Mouse (Mus musculus): ENCODE measurements around the gene Hip1r. TPM values are rescaled to one million over a fixed set of nuclear protein-coding genes. Genes with fewer than 3 reads are reported as not detected.

Hip1r gene
- polyA plus RNA-seq, 1 experiment from 2014 or later, result 16.7 TPM

DNA sequence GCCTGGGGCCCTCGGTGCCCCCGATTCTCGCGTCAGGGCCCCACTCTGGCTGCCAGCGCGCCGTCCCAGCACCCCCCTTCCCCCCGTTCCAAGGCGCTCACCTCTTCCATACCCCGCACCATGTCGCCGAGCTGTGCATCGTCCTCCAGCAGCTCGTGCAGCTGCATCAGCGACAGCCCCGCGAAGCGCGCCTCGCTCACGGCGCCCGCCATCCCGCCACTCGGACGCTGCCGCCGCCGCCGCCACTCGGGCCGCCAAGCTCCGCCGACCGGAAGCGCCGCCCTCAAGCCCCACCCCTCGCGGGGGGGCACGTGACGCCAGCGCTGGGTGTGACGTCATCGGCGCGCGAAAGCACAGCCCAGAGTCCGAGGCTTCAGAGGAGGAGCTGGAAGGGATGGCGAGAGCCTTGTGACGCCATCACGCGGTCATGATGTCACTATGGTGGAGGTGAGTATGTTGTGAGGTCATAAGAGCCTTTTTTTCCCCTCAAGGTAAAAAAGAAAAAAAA lies 58.6 kb downstream of the Hip1r start, which contains the start of gene Vps37b:
Vps37b (minus strand) TSS at position 270 of the 508 bp plus-strand sequence.
- peaks cover 20% of the 10 kb centered on the region for H3K36me3 ChIP-seq
- peak within 1 kb of the TSS; percentile 97 for H3K4me3 ChIP-seq
- H3K9ac ChIP-seq, result peak within 1 kb of the TSS; percentile 96
- no peaks in the 10 kb centered on the region for H3K9me3 ChIP-seq (replicated peaks)
- no peaks in the 10 kb centered on the region for H3K27me3 ChIP-seq (replicated peaks)
- H3K27ac ChIP-seq, result peak within 1 kb of the TSS; percentile 91
- H3K4me2 ChIP-seq, result peak within 1 kb of the TSS; percentile 96
- WGBS (ENCODE audit: insufficient replicate concordance), result under 1% methylated on average over 52 of the region's 52 CpGs
- H3K4me1 ChIP-seq, result peaks cover 72% of the 10 kb centered on the region
- ATAC-seq, result peak; percentile 70

DNA sequence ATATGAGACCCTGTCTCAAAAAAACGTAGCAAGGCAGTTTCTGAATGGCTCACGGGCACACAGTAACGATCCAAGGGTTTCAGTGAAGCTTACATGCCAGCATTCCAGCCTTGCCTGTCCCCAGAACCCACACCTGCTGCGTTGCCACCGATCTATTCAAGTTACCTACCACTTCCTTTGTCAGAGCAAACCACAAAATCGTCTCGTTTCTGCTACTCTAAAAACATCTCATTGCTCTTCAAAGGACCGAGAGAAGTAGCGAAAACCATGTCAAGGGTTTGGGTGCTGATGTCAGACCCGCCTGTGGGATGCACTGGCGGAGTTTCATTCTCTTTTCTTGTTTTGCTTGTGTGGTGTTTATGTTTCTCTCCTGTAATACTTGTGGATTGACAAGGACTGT lies 61.0 kb downstream of the Hip1r start:
- no peak overlapping the region for H3K9ac ChIP-seq
- H3K27ac ChIP-seq, result no peak overlapping the region
- H3K4me3 ChIP-seq, result no peak overlapping the region
- no peak overlapping the region for H3K4me2 ChIP-seq
- H3K27me3 ChIP-seq (replicated peaks), result no peaks in the 10 kb centered on the region
- no peaks in the 10 kb centered on the region for H3K9me3 ChIP-seq (replicated peaks)
- ATAC-seq, result no peak
- 52% methylated on average over 11 of the region's 11 CpGs for WGBS (ENCODE audit: insufficient replicate concordance)
- H3K4me1 ChIP-seq, result peaks cover 55% of the 10 kb centered on the region
- H3K36me3 ChIP-seq, result peaks cover 5% of the 10 kb centered on the region

DNA sequence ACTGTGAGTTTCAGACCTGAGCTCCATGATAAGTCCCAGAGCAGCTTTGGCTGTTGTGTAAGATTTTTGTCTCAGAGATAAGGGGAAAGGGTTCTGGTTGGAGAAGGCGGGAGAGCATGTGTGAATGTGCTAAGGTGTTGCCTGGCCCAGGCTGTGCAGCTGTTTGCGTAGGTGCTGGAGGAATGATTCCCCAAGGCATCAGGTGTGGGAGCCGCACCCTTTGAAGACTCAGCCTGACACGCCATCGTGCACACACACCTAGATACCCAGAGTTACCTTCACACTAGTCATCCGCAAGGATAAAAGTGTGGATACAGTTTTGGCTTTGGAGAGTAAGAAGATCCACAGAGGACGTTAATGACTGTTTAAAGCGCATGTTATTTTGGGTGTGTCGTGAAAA lies 62.0 kb downstream of the Hip1r start:
- Histone ChIP-seq H3K36me3 (no peaks in the 10 kb centered on the region), H3K27me3 (replicated peaks) (no peaks in the 10 kb centered on the region), H3K4me1 (peaks cover 54% of the 10 kb centered on the region), H3K4me2 (no peak overlapping the region), H3K9me3 (replicated peaks) (no peaks in the 10 kb centered on the region), H3K27ac (no peak overlapping the region), H3K9ac (no peak overlapping the region), H3K4me3 (no peak overlapping the region)
- WGBS (ENCODE audit: insufficient replicate concordance), result 64% methylated on average over 9 of the region's 9 CpGs
- ATAC-seq, result no peak

DNA sequence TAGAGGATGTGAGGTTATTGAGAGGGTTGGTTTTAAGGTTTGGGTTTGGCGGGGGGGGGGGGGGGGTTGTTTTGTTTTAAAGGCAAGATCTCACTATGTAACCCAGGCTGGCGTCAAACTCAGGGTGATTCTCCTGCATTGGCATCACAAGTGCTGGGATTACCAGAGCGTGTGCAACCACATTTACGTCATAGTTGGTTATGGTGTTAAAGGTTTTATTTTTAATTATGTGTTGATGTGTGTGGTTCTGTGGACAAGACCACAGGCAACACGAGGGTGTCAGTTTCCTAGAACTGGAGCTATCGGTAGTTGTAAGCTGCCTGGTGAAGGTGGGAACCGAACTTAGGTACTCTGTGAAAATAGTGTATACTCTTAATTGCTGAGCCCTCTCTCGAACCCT lies 62.4 kb downstream of the Hip1r start:
- H3K9me3 ChIP-seq (replicated peaks), result no peaks in the 10 kb centered on the region
- no peak overlapping the region for H3K9ac ChIP-seq
- H3K4me3 ChIP-seq, result no peak overlapping the region
- no peak overlapping the region for H3K27ac ChIP-seq
- H3K4me2 ChIP-seq, result no peak overlapping the region
- ATAC-seq, result no peak
- peaks cover 54% of the 10 kb centered on the region for H3K4me1 ChIP-seq
- 62% methylated on average over 8 of the region's 8 CpGs for WGBS (ENCODE audit: insufficient replicate concordance)
- H3K27me3 ChIP-seq (replicated peaks), result no peaks in the 10 kb centered on the region
- no peaks in the 10 kb centered on the region for H3K36me3 ChIP-seq

DNA sequence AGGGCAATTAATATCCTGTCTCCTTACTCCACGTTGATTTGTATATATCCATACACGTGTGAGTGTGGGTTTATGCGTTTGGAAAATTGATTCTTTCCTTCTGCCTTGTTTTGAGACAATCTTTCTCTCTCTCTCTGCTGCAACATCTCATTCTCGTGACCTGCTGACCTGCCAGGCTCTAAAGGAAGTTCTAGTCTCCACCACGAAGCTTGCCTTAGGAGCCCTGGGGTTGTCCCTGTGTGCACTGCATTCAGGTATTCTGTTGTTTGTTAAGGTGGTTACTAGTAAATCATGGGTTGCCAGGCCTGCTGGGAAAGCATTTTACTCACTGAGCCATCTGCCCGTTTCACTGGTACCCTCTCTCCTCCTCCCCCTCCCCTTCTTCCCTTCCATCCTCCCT lies 62.9 kb downstream of the Hip1r start:
- Histone ChIP-seq H3K4me2 (no peak overlapping the region), H3K27me3 (replicated peaks) (no peaks in the 10 kb centered on the region), H3K4me3 (no peak overlapping the region), H3K9me3 (replicated peaks) (no peaks in the 10 kb centered on the region), H3K9ac (no peak overlapping the region), H3K36me3 (no peaks in the 10 kb centered on the region), H3K27ac (no peak overlapping the region), H3K4me1 (peaks cover 50% of the 10 kb centered on the region)
- 36% methylated on average over 6 of the region's 6 CpGs for WGBS (ENCODE audit: insufficient replicate concordance)
- no peak for ATAC-seq

DNA sequence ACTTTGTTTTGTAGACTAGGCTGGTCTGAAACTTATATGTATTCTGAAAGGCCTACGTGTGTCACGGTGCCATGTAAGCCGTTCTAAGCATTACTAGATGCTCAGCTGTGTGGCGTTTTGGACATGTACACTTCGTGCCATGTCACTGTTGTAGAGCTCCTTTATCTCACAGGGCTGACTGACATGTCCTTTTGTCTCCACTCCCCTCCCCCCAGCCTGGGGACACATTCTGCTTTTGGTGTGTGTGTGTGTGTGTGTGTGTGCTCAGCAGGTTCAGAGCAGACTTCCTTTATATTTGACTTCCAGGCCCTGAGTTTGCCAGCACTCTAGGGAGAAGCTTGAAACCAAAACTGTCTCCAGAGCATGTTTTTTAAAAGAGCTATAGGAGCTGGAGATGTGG lies 63.4 kb downstream of the Hip1r start:
- 38% methylated on average over 5 of the region's 5 CpGs for WGBS (ENCODE audit: insufficient replicate concordance)
- Histone ChIP-seq H3K27ac (peak overlapping the region; percentile 32; the same call in 1 of the 2 replicates), H3K4me1 (peaks cover 48% of the 10 kb centered on the region), H3K4me3 (no peak overlapping the region), H3K9ac (no peak overlapping the region), H3K4me2 (peak overlapping the region; percentile 17; the same call in 1 of the 2 replicates), H3K27me3 (replicated peaks) (no peaks in the 10 kb centered on the region), H3K36me3 (no peaks in the 10 kb centered on the region), H3K9me3 (replicated peaks) (no peaks in the 10 kb centered on the region)
- ATAC-seq, result 0 out of 2 replicates have a peak, but pooled peaks have one; percentile 31

DNA sequence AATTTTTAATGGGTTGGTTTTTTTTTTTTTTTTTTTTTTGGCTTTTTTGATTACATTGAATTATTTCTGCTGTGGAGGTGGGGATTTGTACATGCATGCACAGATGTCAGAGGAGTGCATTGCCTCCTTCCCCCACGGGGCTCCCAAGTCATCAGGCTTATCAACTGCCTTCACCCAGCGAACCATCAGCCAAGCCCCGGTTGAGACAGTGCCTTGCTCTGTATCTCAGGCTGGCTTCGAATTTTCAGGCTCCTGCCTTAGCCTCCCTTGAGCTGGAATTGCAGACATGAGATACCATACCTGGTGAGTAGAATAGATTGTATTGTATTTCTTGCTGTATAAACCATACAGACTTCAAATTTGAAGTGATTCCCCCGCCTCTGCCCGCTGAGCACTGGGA lies 66.2 kb downstream of the Hip1r start:
- Histone ChIP-seq H3K9ac (0 out of 2 replicates have a peak overlapping the region, but pooled peaks have one; percentile 10), H3K9me3 (replicated peaks) (no peaks in the 10 kb centered on the region), H3K27ac (no peak overlapping the region), H3K27me3 (replicated peaks) (no peaks in the 10 kb centered on the region), H3K4me3 (no peak overlapping the region), H3K4me1 (peaks cover 53% of the 10 kb centered on the region), H3K4me2 (no peak overlapping the region; the same call in 1 of the 2 replicates), H3K36me3 (no peaks in the 10 kb centered on the region)
- 48% methylated on average over 6 of the region's 6 CpGs for WGBS (ENCODE audit: insufficient replicate concordance)
- ATAC-seq, result peak; percentile 69; the same call in 1 of the 2 replicates

DNA sequence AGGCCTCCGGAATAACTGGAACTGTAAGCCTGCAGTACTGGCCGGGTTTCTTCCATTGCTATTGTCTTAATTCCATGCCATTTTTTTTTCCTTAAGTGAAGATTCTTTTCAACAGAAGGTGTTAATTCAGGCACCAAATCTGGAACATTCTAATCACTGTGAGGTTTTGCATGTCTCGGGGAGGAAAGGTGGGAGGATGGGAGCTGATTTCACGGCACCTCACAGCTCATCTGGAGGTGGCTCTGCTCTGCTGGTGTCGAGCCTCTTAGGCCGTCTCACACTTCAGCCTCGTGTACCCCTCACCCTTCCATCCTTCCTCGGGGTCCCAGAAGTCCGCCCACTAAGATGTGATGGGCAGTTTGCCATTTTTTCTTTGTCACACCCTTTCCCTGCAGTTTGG lies 67.7 kb downstream of the Hip1r start:
- WGBS (ENCODE audit: insufficient replicate concordance), result 66% methylated on average over 9 of the region's 9 CpGs
- Histone ChIP-seq H3K4me3 (no peak overlapping the region), H3K27ac (no peak overlapping the region), H3K36me3 (no peaks in the 10 kb centered on the region), H3K4me1 (peaks cover 50% of the 10 kb centered on the region), H3K9ac (no peak overlapping the region), H3K27me3 (replicated peaks) (no peaks in the 10 kb centered on the region), H3K4me2 (no peak overlapping the region), H3K9me3 (replicated peaks) (no peaks in the 10 kb centered on the region)
- no peak for ATAC-seq

DNA sequence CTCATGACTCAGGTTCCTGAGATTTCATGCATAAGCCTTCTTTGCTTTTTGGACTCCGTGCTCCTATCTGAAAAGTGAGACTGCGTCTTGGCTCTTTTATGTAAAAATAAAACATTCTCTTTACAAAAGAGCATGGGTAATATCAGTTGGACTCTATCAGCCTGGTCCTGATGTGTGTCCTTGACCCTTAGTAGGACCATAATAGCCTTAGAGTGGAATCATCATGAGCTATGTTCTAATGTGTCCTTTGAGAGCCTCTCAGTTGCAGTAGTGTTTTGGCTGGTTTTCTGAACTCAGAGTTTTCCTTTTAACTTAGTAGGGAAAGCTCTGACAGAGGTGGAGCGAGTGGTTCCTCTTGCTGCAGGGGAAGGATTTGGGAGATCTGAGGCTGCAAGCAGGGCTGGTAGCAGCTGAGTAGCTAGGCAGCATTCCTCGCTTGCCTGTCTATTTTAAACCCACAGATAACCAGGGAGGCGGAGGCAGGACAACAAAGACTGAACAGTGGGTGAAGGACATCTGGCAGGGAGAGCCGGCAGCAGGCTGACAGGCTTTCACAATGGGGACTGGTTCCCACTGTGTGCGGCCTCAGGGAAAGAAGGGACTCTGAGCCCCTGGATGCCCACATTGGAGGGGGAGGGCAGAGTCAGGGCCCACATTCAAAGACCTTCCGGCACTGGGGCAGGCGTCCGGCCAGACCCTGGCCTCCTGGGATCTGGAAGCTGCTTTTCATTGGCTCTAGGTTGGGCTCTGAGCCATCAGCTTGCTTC lies 70.0 kb downstream of the Hip1r start:
- Histone ChIP-seq H3K4me1 (peaks cover 54% of the 10 kb centered on the region), H3K27ac (peak overlapping the region; percentile 75), H3K4me3 (no peak overlapping the region), H3K27me3 (replicated peaks) (no peaks in the 10 kb centered on the region), H3K36me3 (no peaks in the 10 kb centered on the region), H3K4me2 (no peak overlapping the region), H3K9me3 (replicated peaks) (no peaks in the 10 kb centered on the region), H3K9ac (0 out of 2 replicates have a peak overlapping the region, but pooled peaks have one; percentile 22)
- peak; percentile 52 for ATAC-seq
- WGBS (ENCODE audit: insufficient replicate concordance), result 45% methylated on average over 10 of the region's 10 CpGs

DNA sequence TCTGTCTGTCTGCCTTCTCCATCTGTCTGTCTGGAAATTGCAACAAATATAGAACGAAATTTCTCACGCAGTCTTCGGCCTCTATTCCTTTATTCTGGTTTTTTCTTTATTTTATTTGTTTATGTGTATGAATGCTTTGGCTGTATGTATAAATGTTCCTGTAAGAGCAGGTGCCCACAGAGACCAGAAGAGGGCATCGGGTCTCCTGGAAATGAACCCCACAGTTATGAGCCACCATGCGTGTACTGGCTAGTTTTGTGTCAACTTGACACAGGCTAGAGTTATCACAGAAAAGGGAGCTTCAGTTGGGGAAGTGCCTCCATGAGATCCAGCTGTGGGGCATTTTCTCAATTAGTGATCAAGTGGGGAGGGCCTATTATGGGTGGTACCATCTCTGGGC lies 70.6 kb downstream of the Hip1r start:
- H3K27ac ChIP-seq, result peak overlapping the region; percentile 75; the same call in 1 of the 2 replicates
- H3K27me3 ChIP-seq (replicated peaks), result no peaks in the 10 kb centered on the region
- no peaks in the 10 kb centered on the region for H3K9me3 ChIP-seq (replicated peaks)
- 81% methylated on average over 5 of the region's 5 CpGs for WGBS (ENCODE audit: insufficient replicate concordance)
- H3K9ac ChIP-seq, result no peak overlapping the region
- no peaks in the 10 kb centered on the region for H3K36me3 ChIP-seq
- H3K4me1 ChIP-seq, result peaks cover 59% of the 10 kb centered on the region
- no peak overlapping the region for H3K4me3 ChIP-seq
- no peak for ATAC-seq
- H3K4me2 ChIP-seq, result no peak overlapping the region

DNA sequence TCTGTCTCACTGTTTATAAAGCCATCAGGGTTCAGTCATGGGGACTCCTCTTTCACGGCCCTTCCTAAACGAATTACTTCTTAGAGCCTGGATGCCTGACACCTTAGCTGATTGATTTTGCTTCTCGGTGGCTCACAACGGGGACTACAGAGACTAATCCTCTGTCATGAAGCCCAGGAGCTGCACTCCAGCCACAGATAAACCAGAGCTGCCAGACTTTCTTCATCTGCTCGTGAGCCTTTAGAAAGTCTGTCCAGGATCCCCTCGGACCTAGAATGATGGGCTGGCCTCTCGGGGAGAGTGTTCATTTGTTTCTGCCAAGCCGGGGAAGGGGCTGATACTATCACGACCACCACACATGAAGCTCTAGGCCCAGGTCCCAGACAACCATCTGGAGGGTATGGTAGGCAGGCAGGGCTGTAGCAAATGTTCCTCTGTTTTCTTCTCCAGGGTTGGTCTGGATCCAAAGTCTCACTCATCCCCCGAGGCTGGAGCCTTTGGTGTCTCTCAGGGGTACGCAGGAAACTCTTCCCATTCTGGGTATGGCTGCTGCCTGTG lies 72.1 kb downstream of the Hip1r start:
- ATAC-seq, result no peak

DNA sequence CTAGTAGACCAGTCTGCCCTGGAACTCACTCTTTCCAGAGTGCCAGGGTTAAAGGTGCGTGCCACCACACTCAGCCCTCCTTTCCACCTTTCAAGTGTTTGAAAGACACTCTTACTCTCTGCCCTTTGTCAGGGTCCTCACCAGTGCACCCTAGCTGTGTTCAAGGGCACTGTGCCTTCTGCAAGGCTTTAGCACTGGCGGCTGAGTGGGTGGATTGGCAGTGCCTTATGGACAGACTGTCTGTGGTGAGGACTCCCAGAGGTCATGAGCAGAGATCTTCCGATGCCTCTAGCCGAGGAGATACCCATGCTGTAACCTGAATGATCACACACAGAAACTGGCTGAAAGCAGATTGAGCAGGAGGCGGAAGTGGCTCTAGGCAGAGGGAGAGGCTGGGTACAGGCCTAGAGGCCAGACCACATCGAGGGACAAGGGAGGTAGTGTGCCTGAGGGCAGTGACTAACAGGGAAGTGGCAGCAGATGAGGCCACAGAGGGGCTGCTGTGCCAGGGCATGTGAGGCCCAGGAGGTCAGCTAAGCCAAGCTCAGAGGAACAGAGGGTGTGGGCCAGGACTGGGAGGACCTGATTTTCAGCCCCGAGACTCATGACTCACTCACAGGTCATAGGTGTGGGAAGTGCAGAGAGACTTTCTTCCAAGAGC lies 73.4 kb downstream of the Hip1r start:
- peak overlapping the region; percentile 52; the same call in 1 of the 2 replicates for H3K27ac ChIP-seq
- H3K4me3 ChIP-seq, result no peak overlapping the region
- peaks cover 75% of the 10 kb centered on the region for H3K4me1 ChIP-seq
- WGBS (ENCODE audit: insufficient replicate concordance), result 64% methylated on average over 7 of the region's 7 CpGs
- no peak for ATAC-seq
- H3K9me3 ChIP-seq (replicated peaks), result no peaks in the 10 kb centered on the region
- peak overlapping the region; percentile 27; the same call in 1 of the 2 replicates for H3K9ac ChIP-seq
- H3K27me3 ChIP-seq (replicated peaks), result no peaks in the 10 kb centered on the region
- H3K36me3 ChIP-seq, result no peaks in the 10 kb centered on the region
- no peak overlapping the region for H3K4me2 ChIP-seq

More for the DNA sequence above, 72.1 kb downstream of the Hip1r start:
- H3K36me3 ChIP-seq, result no peaks in the 10 kb centered on the region
- peaks cover 64% of the 10 kb centered on the region for H3K4me1 ChIP-seq
- no peaks in the 10 kb centered on the region for H3K9me3 ChIP-seq (replicated peaks)
- H3K27ac ChIP-seq, result no peak overlapping the region
- no peak overlapping the region for H3K4me3 ChIP-seq
- H3K27me3 ChIP-seq (replicated peaks), result no peaks in the 10 kb centered on the region
- H3K4me2 ChIP-seq, result no peak overlapping the region
- H3K9ac ChIP-seq, result no peak overlapping the region
- WGBS (ENCODE audit: insufficient replicate concordance), result 54% methylated on average over 11 of the region's 11 CpGs

Measured in liver, embryonic 12.5 days (tissue).